Mouse (Mus musculus): ENCODE measurements around the gene Fam3a. TPM values are rescaled to one million over a fixed set of nuclear protein-coding genes. Genes with fewer than 3 reads are reported as not detected.

Gene Fam3a
- polyA plus RNA-seq, 2 experiments from 2014 or later = 17.6 to 27.2 TPM

Other genes starting within 250 kb of the Fam3a start
- gene Tex28, start 225.4 kb downstream of the Fam3a start, polyA plus RNA-seq (2017; shearing (Covaris generic)) = not detected
- gene Tktl1, start 216.0 kb downstream of the Fam3a start, polyA plus RNA-seq (2017; shearing (Covaris generic)) = 1 to 10 TPM; 2.6 to 4.5 TPM
- gene Flna, start 143.5 kb downstream of the Fam3a start, polyA plus RNA-seq (2017; shearing (Covaris generic)) = 100 to 1,000 TPM; 202 to 298 TPM
- 10 to 100 TPM; 47.0 to 48.0 TPM for gene Emd, start 138.6 kb downstream of the Fam3a start, polyA plus RNA-seq (2017; shearing (Covaris generic))
- 1,000 to 10,000 TPM in 1 of 2 experiments, 100 to 1,000 TPM in 1; 640 to 1,689 TPM for gene Rpl10, start 122.5 kb downstream of the Fam3a start, polyA plus RNA-seq (2017; shearing (Covaris generic))
- 10 to 100 TPM; 42.1 to 51.3 TPM for gene Taz, start 111.4 kb downstream of the Fam3a start, polyA plus RNA-seq (2017; shearing (Covaris generic))
- 10 to 100 TPM; 16.6 to 18.5 TPM for gene Dnase1l1, start 110.9 kb downstream of the Fam3a start, polyA plus RNA-seq (2017; shearing (Covaris generic))
- gene Atp6ap1, start 96.2 kb downstream of the Fam3a start, polyA plus RNA-seq (2017; shearing (Covaris generic)) = 100 to 1,000 TPM; 139 to 153 TPM
- gene Gdi1, start 88.3 kb downstream of the Fam3a start, polyA plus RNA-seq (2017; shearing (Covaris generic)) = 100 to 1,000 TPM; 176 to 227 TPM
- gene Fam50a, start 80.2 kb downstream of the Fam3a start, polyA plus RNA-seq (2017; shearing (Covaris generic)) = 10 to 100 TPM; 63.2 to 71.0 TPM
- 1 to 10 TPM in 1 of 2 experiments, under 1 TPM in 1; 0.74 to 2.5 TPM for gene Plxna3, start 64.2 kb downstream of the Fam3a start, polyA plus RNA-seq (2017; shearing (Covaris generic))
- gene Lage3, start 39.7 kb downstream of the Fam3a start, polyA plus RNA-seq (2017; shearing (Covaris generic)) = 10 to 100 TPM; 70.4 to 87.6 TPM
- 10 to 100 TPM; 57.4 to 70.9 TPM for gene Ubl4a, start 20.1 kb downstream of the Fam3a start, polyA plus RNA-seq (2017; shearing (Covaris generic))
- gene Slc10a3, start 19.9 kb downstream of the Fam3a start, polyA plus RNA-seq (2017; shearing (Covaris generic)) = 10 to 100 TPM; 22.4 to 34.2 TPM
- 10 to 100 TPM; 35.4 to 38.5 TPM for gene Ikbkg, start within 50 bp of the Fam3a start, polyA plus RNA-seq (2017; shearing (Covaris generic))
- 10 to 100 TPM; 31.7 to 37.7 TPM for gene G6pdx, start 35.9 kb upstream of the Fam3a start, polyA plus RNA-seq (2017; shearing (Covaris generic))
- gene Gm6880, start 88.1 kb upstream of the Fam3a start, polyA plus RNA-seq (2017; shearing (Covaris generic)) = not detected
- not detected for gene Olfr1326-ps1, start 181.6 kb upstream of the Fam3a start, polyA plus RNA-seq (2017; shearing (Covaris generic))
- gene Olfr1325, start 199.4 kb upstream of the Fam3a start, polyA plus RNA-seq (2017; shearing (Covaris generic)) = not detected